Mouse (Mus musculus) intestine, embryonic 15.5 days (tissue): ENCODE data around the gene Nyap2. TPM values are rescaled to one million over a fixed set of nuclear protein-coding genes. Genes with fewer than 3 reads are reported as not detected.

Source experiments
- ATAC-seq: fragments of 200-750 bp; cut with Nextera tagmentation; 2 replicates; pipeline ENCODE4 v1.8.0; 2017; ENCODE audit warnings: moderate TSS enrichment, moderate library complexity
- H3K27ac ChIP-seq: fragments of 300-500 bp; sonication (generic); 2 replicates; pipeline ENCODE4 v1.5.1; 2015; ENCODE audit warnings: mild to moderate bottlenecking, inconsistent platforms
- H3K27me3 ChIP-seq: fragments of 300-500 bp; sonication (generic); replicated peaks from 2 replicates; pipeline ENCODE4 v1.6.1; 2015; ENCODE audit warnings: inconsistent platforms
- H3K36me3 ChIP-seq: fragments of 300-500 bp; sonication (generic); 2 replicates; pipeline ENCODE4 v1.6.1; 2015; ENCODE audit warnings: inconsistent platforms
- H3K4me1 ChIP-seq: fragments of 300-500 bp; sonication (generic); replicated peaks from 2 replicates; pipeline ENCODE4 v1.6.1; 2015; ENCODE audit warnings: inconsistent platforms
- H3K4me2 ChIP-seq: fragments of 300-500 bp; sonication (generic); replicated peaks from 2 replicates; pipeline ENCODE4 v1.6.1; 2015; ENCODE audit warnings: mild to moderate bottlenecking, inconsistent platforms
- H3K4me3 ChIP-seq: fragments of 300-500 bp; sonication (generic); replicated peaks from 2 replicates; pipeline ENCODE4 v1.5.1; 2015; ENCODE audit warnings: inconsistent platforms
- H3K9ac ChIP-seq: fragments of 300-500 bp; sonication (generic); 2 replicates; pipeline ENCODE4 v1.6.1; 2015; ENCODE audit warnings: inconsistent platforms
- H3K9me3 ChIP-seq: fragments of 300-500 bp; sonication (generic); 2 replicates; pipeline ENCODE4 v1.6.1; 2016; ENCODE audit warnings: inconsistent platforms
- WGBS: fragments of 180-500 bp; shearing (Covaris S2); methylation state at CpG from one replicate; pipeline ENCODE4 v1.1.7; 2015; 5-methylcytosine and 5-hydroxymethylcytosine counted together
- polyA plus RNA-seq: library from polyadenylated mRNA; unstranded; fragments of >200 nt; fragmentation: Nextera tagmentation; extraction: Ambion mirVana; gene quantifications from 2 replicates; pipeline ENCODE4 v1.2.1, GENCODE M21; 2015

Nyap2 gene
- polyA plus RNA-seq = 0.40 and 0.49 TPM in 2 replicates

DNA sequence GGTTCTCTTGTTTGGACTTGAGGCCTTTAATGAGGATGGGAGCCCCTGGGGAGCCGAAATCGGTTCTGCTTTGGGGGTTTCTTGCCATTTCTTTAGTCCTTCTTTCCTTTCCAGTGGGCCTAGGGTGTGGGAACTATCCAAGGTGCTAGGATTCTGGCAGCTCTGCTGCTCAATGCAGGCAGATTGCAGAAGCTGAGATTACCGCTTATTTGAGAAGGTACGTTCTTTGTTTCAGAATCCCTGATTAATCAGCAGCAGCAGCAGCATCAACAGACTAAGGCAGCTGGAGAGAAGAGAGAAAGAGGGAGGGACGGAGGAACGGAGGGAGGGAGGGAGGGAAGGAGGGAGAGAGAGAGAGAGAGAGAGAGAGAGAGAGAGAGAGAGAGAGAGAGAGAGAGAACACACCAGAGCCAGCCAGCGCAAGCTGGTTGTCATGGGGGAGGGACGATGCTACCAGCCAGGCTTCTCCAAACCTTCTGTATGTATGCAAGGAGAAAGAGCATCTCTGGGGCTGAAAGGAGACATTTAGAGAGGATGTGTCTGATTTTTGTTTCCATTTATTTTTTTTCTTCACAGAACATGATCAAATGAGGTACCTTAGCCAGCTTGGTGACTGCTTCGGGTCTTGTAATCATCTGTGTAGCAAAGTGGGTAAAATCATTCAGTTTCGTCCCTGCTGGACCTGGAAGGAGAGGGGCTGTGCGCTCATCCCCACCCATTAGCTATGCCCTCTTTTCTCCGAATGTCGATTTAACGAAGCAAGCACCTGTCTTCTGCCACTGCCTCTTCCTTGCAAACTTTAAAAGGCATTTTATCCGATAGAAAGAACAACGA lies at the start of gene Nyap2:
Gene Nyap2 (plus strand): TSS at position 120 of the 834 bp plus-strand sequence.
- Histone ChIP-seq H3K9me3 (no peaks in the 10 kb centered on the region), H3K27me3 (no peaks in the 10 kb centered on the region), H3K27ac (0 out of 2 replicates have a peak within 1 kb of the TSS, but pooled peaks have one; percentile 15), H3K4me2 (no peak within 1 kb of the TSS), H3K4me1 (no peaks in the 10 kb centered on the region), H3K36me3 (no peaks in the 10 kb centered on the region), H3K9ac (no peak within 1 kb of the TSS), H3K4me3 (no peak within 1 kb of the TSS)
- no peak for ATAC-seq
- WGBS = 38% methylated on average over 16 of the region's 16 CpGs

DNA sequence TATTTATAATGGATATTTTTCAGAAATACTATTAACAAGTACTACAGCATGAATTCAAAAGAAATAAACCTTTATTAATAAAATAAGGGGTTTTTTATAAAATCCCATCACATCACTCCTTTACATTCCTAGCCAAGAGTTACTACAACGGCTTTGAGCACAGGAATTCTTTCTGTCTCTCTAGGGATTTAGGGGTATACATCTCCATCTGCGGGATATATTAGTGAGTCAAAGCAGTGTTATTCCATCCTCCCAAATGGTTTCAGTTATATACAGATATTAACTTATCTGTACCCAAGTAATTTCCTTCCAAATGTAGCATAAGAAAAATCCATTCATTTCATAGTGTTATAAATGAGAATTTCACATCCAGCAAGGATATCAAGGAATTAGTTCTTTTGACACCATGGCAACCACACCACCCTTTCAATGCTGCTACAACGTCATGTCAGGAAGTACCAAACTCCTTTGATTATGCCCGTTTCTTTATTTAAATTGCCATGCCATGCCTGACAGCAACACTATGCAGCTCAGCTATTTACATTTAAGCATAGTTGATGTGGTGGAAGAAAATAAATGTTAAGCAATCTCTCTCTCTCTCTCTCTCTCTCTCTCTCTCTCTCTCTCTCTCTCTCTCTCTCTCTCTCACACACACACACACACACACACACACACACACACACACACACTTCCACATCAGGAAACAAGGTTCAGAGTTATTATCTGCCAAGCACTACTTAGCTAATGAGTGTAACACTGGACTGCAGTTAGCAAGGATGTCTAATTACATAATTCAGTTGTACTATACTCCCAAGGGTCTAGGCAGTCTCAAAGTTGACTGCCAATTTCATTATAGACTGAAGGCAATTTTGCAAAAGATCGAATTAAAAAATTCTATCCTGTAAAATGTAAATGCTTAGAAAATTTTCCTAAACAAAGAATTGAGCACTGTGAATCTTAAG lies 33.6 kb upstream of the Nyap2 start:
- Histone ChIP-seq H3K27me3 (no peaks in the 10 kb centered on the region), H3K27ac (no peak overlapping the region), H3K9ac (no peak overlapping the region), H3K4me3 (no peak overlapping the region), H3K9me3 (no peaks in the 10 kb centered on the region), H3K36me3 (no peaks in the 10 kb centered on the region), H3K4me2 (no peak overlapping the region), H3K4me1 (no peaks in the 10 kb centered on the region)
- ATAC-seq = no peak
- 53% methylated on average over 5 of the region's 5 CpGs for WGBS

DNA sequence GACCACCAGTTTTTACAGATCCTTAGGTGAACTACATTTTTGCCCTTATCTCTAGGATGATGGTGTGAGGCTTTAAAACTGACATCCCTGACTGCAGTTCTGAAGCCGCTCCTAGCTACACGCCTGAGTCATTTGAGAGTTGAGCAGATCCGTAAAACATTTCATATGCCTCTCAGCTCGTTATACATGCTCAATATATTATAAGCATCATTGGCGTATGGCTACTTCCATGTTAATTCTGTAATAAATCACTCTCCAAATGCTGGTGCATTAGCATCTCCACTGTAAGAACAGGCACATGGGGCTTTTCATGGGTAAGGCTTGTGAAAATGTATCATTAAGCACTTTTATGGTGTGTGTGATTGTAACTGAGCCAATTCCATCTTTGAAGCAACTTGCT lies 18.4 kb upstream of the Nyap2 start:
- 79% methylated on average over 5 of the region's 5 CpGs for WGBS
- Histone ChIP-seq H3K36me3 (no peaks in the 10 kb centered on the region), H3K4me3 (no peak overlapping the region), H3K27me3 (no peaks in the 10 kb centered on the region), H3K9ac (no peak overlapping the region), H3K4me1 (no peaks in the 10 kb centered on the region), H3K4me2 (no peak overlapping the region), H3K27ac (no peak overlapping the region), H3K9me3 (no peaks in the 10 kb centered on the region)
- no peak for ATAC-seq

DNA sequence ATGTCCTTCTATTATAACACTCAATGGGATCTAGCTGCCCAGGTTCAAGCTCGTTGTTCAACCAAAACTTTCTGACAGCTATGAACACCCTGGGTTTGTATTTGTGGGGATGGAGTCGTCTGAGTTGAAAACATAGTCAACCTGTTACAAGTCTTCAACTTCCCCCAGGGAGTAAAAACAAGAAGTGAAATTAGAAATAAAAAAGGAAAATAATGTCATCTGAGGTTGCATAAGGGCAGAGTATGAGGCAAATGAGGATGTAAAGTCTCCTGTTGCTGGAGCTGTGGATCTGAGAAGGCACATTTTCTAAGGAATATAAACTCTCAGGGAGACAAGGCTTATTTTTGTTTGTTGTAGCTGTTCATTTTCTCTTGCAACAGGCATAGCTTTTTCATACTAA lies 17.9 kb upstream of the Nyap2 start:
- Histone ChIP-seq H3K4me2 (no peak overlapping the region), H3K4me3 (no peak overlapping the region), H3K9me3 (no peaks in the 10 kb centered on the region), H3K36me3 (no peaks in the 10 kb centered on the region), H3K27me3 (no peaks in the 10 kb centered on the region), H3K9ac (no peak overlapping the region), H3K4me1 (no peaks in the 10 kb centered on the region), H3K27ac (no peak overlapping the region)
- ATAC-seq = no peak
- WGBS = 65% methylated on average over 2 of the region's 2 CpGs

DNA sequence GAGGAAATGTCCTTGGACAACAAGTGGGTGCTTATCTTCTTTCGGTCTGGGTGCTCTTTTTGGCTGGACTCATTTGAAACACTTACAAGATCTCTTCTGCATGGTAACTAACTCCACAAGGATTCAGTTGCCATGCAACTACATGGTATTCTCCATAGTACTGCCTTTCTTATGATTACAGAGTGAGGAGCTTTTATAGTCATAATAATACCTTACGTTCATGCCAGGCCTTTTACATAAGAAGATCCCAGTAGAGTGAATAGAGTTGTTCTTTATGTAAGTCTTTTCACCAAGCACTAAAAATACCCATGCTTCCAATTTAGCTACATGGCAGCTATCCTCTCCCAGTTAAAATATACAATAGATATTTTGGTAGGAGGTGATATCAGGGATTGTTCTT lies 13.9 kb upstream of the Nyap2 start:
- H3K4me1 ChIP-seq = no peaks in the 10 kb centered on the region
- no peaks in the 10 kb centered on the region for H3K36me3 ChIP-seq
- no peak overlapping the region for H3K4me2 ChIP-seq
- H3K9ac ChIP-seq = no peak overlapping the region
- no peak for ATAC-seq
- no peaks in the 10 kb centered on the region for H3K9me3 ChIP-seq
- no peaks in the 10 kb centered on the region for H3K27me3 ChIP-seq
- no peak overlapping the region for H3K27ac ChIP-seq
- WGBS = 93% methylated on average over 2 of the region's 2 CpGs
- no peak overlapping the region for H3K4me3 ChIP-seq

DNA sequence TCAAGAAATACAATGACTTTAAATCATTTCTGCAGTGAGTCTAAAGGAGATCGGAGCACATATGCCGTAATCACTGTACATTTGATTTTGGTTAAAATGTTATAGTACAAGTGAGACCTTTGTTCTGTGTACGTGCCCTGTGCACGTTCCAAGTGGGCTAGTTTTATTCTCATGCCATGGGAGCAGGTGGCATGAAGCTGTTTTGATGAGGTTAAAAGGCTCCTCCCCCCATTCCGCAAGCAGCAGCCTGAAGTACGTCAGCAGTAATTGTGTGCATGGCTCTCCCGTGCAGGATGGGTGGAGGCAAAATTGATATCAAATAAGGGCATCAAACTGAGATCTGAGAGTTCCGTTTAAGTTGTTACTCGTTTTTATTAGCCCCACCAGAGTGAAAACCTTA lies 491 bp upstream of the Nyap2 start:
- H3K9ac ChIP-seq = no peak overlapping the region

DNA sequence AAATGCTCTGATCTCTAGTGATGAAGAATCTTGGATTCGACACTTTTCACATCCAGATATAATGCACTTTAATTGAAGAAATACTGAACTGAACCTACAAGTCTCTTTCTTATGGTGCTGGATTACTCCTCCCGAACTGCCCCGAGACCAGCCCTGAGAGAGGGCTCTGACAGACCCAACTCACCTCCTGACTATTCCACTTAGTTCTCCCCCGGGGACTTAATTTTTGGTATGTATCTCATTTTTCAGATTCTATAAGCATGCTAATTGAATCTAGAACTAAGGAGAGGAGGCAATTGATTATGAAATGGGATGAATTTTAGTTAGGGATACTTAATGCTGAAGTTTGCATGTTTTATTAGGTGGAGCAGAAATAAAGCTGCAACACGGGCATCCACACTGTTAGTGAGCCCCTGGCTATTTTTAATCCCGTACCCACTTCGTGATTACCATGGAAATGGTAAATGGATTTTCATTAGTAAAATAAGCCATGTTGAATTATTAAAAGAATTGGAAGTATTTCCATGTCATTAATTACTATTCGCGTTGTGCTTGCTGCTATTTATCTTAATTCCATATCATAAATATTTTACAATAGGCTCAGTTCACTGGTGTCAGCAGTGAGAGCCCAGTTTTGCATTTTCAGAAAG lies 1.0 kb downstream of the Nyap2 start:
- no peak overlapping the region for H3K9ac ChIP-seq
- H3K4me2 ChIP-seq = no peak overlapping the region
- no peak overlapping the region for H3K4me3 ChIP-seq
- H3K27ac ChIP-seq = no peak overlapping the region
- no peaks in the 10 kb centered on the region for H3K9me3 ChIP-seq
- no peak for ATAC-seq
- WGBS = 81% methylated on average over 9 of the region's 9 CpGs
- H3K27me3 ChIP-seq = no peaks in the 10 kb centered on the region
- no peaks in the 10 kb centered on the region for H3K36me3 ChIP-seq
- no peaks in the 10 kb centered on the region for H3K4me1 ChIP-seq

More for the DNA sequence above, 491 bp upstream of the Nyap2 start:
- H3K4me3 ChIP-seq = no peak overlapping the region
- no peak overlapping the region for H3K27ac ChIP-seq
- H3K27me3 ChIP-seq = no peaks in the 10 kb centered on the region
- H3K36me3 ChIP-seq = no peaks in the 10 kb centered on the region
- 72% methylated on average over 9 of the region's 9 CpGs for WGBS
- no peak overlapping the region for H3K4me2 ChIP-seq
- H3K9me3 ChIP-seq = no peaks in the 10 kb centered on the region
- H3K4me1 ChIP-seq = no peaks in the 10 kb centered on the region
- no peak for ATAC-seq

DNA sequence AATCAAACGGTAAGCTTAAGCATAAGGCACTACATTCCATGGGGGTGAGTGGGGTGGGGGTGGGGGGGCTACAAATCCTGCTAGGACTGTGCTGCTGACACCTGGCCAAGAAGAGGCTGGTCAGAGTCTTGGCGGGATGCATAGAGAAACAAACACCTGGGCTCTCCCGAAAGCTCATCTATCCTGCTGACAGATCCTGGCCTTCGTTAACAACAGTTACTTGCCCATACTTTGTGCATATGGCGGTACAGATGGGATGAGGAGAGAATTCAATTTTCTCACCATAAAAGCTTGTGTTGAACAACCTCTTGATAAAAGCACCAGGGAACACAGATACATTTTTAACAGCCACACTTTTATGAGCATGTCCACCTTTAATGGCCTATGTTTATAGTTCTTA lies 10.7 kb downstream of the Nyap2 start:
- WGBS = 70% methylated on average over 5 of the region's 5 CpGs
- Histone ChIP-seq H3K9ac (no peak overlapping the region), H3K27ac (no peak overlapping the region), H3K4me2 (no peak overlapping the region), H3K4me1 (no peaks in the 10 kb centered on the region), H3K36me3 (no peaks in the 10 kb centered on the region), H3K9me3 (no peaks in the 10 kb centered on the region), H3K27me3 (no peaks in the 10 kb centered on the region), H3K4me3 (no peak overlapping the region)
- ATAC-seq = no peak

DNA sequence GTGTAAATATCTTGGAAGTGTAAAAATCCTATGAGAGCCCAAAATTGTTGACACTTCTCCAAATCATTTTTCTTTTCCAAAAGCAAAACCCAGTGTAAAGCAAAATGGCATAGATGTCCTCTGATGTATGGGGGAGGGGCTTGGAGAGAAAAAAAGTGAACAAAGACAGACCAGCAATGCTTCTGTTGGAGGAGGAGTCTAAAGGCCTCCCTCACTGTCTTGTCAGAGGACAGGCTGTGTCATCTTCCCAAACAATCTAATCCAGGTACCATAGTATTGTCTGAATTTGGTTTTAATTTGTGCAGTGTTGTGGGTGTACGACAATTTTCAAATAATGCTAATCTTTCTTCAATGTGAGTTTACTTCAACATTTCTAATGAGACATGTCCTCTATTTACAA lies 13.7 kb downstream of the Nyap2 start:
- no peaks in the 10 kb centered on the region for H3K9me3 ChIP-seq
- 92% methylated on average over 1 of the region's 1 CpGs for WGBS
- H3K4me3 ChIP-seq = no peak overlapping the region
- ATAC-seq = no peak
- H3K4me2 ChIP-seq = no peak overlapping the region
- H3K9ac ChIP-seq = no peak overlapping the region
- no peak overlapping the region for H3K27ac ChIP-seq
- H3K4me1 ChIP-seq = no peaks in the 10 kb centered on the region
- H3K27me3 ChIP-seq = no peaks in the 10 kb centered on the region
- H3K36me3 ChIP-seq = no peaks in the 10 kb centered on the region

DNA sequence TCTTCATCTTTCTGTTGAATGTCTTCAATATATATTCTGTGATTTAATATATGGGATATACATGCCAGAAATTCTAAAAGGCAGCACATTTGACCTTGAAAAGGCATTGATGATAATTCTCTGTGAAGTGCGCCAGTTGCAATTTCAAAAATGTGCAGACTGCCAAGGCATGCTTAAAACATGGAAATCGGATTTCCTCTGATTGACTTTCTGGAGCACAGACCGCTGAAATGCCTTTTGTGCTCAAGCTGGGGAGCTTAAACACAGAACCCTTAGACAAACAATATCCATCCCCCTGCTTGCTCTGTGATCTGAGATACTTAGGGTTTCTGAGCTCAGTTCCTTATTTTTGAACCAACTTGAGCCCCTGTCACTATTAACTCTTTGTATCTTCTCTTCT lies 14.2 kb downstream of the Nyap2 start:
- Histone ChIP-seq H3K36me3 (no peaks in the 10 kb centered on the region), H3K9me3 (no peaks in the 10 kb centered on the region), H3K27ac (no peak overlapping the region), H3K4me3 (no peak overlapping the region), H3K4me1 (no peaks in the 10 kb centered on the region), H3K27me3 (no peaks in the 10 kb centered on the region), H3K4me2 (no peak overlapping the region), H3K9ac (no peak overlapping the region)
- ATAC-seq = no peak
- 59% methylated on average over 3 of the region's 3 CpGs for WGBS

DNA sequence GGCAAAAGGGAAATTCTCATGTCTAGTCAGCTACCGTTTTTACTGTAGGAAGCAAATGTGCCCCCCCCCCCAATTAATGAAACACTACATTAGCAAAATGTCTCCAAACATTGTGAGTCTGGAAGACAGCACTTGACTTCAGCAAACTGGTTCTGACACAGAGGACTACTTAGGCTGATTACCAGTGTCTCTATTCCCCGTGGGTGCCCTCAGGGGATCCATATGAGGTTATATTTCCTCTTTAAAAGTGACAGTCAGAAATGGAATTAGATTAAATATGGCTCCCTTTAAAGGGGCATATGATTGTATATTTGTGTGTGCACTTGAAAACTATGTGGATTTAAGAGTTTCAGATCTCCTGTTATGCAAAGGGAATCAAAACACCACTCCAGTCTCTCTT lies 15.3 kb downstream of the Nyap2 start:
- H3K27me3 ChIP-seq = no peaks in the 10 kb centered on the region
- no peak overlapping the region for H3K4me2 ChIP-seq
- no peak overlapping the region for H3K4me3 ChIP-seq
- H3K9me3 ChIP-seq = no peaks in the 10 kb centered on the region
- H3K4me1 ChIP-seq = no peaks in the 10 kb centered on the region
- no peak overlapping the region for H3K9ac ChIP-seq
- 75% methylated on average over 2 of the region's 2 CpGs for WGBS
- H3K36me3 ChIP-seq = no peaks in the 10 kb centered on the region
- no peak for ATAC-seq
- H3K27ac ChIP-seq = no peak overlapping the region

DNA sequence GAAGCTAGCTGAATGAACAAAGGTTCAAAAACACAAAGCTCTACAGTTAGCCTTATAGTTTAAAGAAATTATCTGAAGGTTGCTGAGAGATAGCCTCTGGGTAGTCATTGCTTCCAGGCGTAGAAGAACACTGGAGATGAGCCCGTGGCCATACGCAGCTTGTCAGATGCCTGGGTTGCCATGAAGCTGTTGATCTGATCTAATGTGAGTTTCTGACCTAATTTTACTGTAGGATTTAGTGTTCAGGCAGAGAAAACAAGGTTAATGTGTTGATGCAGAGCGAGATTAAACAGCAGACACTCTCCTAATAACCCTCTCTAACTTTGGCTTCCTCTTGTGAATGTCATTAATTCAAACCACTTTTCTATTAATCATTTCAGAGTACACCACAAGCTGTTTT lies 16.1 kb downstream of the Nyap2 start:
- ATAC-seq = no peak
- no peak overlapping the region for H3K27ac ChIP-seq
- no peak overlapping the region for H3K4me2 ChIP-seq
- H3K36me3 ChIP-seq = no peaks in the 10 kb centered on the region
- no peaks in the 10 kb centered on the region for H3K4me1 ChIP-seq
- no peaks in the 10 kb centered on the region for H3K9me3 ChIP-seq
- no peaks in the 10 kb centered on the region for H3K27me3 ChIP-seq
- WGBS = 81% methylated on average over 4 of the region's 4 CpGs
- H3K9ac ChIP-seq = no peak overlapping the region
- H3K4me3 ChIP-seq = no peak overlapping the region
